Mouse (Mus musculus): ENCODE measurements around the gene Fpr1. TPM values are rescaled to one million over a fixed set of nuclear protein-coding genes. Genes with fewer than 3 reads are reported as not detected.

The Fpr1 gene
- 17.5 and 21.4 TPM in 2 replicates for polyA plus RNA-seq (2012; rRNA removed)

DNA sequence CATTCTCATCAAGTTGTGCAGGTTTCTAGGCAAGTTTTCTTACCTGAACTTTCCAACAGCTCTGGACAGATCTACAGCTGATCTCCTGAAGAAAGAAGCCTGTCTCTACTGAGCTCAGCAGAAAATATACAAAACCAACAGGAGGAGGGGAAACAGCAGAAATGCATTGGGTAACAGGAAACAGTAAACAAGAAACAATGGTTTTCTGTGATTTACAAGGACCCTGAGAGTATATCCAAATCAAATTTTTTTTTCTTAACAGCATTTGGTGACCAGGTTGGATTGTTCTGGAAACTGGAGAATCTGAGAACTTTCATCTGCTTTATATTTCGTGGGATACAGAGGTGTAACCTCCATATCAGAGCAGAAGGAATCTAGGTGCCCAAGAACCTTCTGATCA, at the start of gene Fpr1:
Gene Fpr1, minus strand, starts transcription at position 101 of the 400 bp plus-strand sequence.

DNA sequence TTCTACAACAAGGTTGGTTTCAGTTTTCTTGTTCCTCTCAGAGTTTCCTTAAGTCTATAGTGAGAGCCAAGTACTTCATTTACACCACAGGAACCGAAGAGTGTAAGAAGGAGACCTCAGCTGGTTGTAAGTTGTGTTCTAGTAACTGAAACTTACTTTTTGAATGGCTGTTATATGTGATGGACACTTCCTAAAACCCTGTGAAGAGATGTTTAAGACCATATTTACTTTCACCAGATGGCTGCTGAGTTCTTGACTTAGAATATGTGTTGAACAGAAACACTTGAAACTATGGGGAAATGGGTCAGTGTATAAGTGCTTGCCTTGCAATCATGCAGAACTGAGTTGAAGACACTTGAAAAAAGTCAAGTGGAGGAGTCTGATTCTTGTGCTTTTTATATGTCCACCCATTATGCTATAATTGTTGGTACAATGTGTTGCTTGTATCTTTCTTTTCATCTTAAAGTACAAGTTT, 4.1 kb upstream of the Fpr1 start, which contains the start of the genes Fpr2 and Fpr3:
Gene Fpr2, plus strand, starts transcription at position 51 of the 475 bp plus-strand sequence.
Gene Fpr3, plus strand, starts transcription at position 79 of the 475 bp plus-strand sequence.

DNA sequence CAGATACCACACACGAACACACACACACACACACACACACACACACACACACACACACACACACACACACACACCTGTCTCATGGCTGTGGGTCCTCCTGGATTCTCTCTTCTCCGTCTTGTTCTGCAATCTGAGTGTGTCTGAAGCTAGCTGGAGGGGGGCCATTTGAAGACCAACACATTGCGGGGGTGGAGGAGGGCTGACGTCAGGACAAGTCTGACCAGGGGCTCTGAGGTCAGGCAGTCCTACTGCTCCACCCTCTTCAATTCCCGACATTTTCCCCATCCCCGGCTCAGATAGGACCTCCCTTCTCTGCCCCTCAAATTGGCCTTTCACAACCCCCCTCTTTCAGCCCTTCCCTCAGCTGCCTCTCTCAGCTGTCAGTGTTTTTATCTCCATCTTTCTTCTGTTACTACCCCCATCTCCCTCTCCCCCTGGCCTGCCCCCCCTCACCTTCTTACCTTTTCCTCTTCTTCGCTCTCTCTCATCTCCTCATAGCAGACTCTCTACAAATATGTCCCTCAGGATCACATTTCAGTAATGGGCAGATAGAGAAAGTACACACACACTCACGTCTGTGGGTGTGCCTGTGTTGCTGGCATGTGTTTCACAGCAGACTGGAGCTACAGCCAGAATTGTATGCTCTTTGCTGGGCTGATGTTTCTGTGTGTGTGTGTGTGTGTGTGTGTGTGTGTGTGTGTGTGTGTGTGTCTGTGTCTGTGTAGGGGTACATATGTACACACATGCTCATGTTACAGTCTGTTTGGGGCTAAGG, 28.5 kb downstream of the Fpr1 start, which contains the start of gene Has1:
Gene Has1, minus strand, starts transcription at position 142 of the 775 bp plus-strand sequence.

DNA sequence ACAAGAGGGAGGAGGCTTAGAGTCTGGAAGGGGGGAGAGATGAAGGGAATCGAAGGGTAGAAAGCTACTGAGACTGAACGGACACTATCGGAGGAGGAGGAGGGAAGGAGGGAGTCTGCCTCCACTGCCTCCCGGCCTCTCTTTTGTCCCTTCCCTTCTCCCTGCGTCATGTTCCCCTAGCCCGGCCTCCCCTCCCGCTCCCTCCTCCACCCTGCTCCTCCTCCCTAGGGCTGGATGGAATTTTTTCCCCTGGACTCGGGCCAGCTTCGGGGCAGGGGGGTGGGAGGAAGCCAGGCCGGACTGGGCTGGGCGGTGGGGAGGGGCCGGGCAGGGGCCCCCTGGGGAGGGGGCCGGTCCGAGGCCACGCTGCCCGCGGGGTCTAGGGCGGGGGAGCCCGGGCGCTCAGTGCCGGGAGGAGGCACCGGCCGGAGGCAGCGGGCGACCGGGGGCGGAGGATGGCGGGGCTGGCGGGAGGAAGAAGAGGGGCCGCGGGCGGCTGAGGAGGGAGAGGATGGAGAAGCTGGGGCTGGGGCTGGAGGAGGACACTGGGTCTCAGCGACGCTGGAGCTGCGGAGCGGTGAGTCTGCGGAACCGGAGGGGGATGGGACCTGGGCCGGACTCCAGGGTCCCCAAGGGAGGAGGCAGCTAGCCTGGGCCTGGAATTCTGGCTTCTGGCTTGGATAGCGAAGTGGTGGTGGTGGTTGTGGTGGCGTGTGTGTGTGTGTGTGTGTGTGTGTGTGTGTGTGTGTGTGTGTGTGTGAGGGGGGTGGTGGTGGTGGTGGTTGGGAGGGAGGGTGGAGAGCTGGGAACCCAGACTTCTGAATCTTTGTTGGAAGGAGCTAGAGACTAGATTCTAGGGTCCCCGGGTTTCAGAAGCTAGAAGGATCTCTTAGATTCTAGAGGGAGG, 56.7 kb downstream of the Fpr1 start, which contains the start of gene Spaca6:
Gene Spaca6, plus strand, starts transcription at position 408 of the 907 bp plus-strand sequence.

Other genes starting within 250 kb of the Fpr1 start
- gene Vmn2r90, start 180.2 kb downstream of the Fpr1 start, polyA plus RNA-seq (2012; rRNA removed) = not detected in 2 replicates
- 6.8 and 10.5 TPM in 2 replicates for gene Spaca6, start 56.8 kb downstream of the Fpr1 start, polyA plus RNA-seq (2012; rRNA removed)
- gene Has1, start 28.7 kb downstream of the Fpr1 start, polyA plus RNA-seq (2012; rRNA removed) = 0.08 TPM in 2 replicates
- 19.7 and 24.7 TPM in 2 replicates for gene Fpr2, start 3.9 kb upstream of the Fpr1 start, polyA plus RNA-seq (2012; rRNA removed)
- gene Fpr3, start 3.9 kb upstream of the Fpr1 start, polyA plus RNA-seq (2012; rRNA removed) = 0.02 TPM in 1 of 2 replicates, not detected in the other
- not detected in 2 replicates for gene Fpr-rs4, start 137.8 kb upstream of the Fpr1 start, polyA plus RNA-seq (2012; rRNA removed)
- gene Vmn2r124, start 165.5 kb upstream of the Fpr1 start, polyA plus RNA-seq (2012; rRNA removed) = not detected in 2 replicates
- gene Vmn2r91, start 201.1 kb upstream of the Fpr1 start, polyA plus RNA-seq (2012; rRNA removed) = not detected in 2 replicates

Data from liver, embryonic 18 days (tissue).